Mouse (Mus musculus) G1E (cell line): ENCODE measurements around the gene 1700020D05Rik. TPM values are rescaled to one million over a fixed set of nuclear protein-coding genes. Genes with fewer than 3 reads are reported as not detected.

Source experiments
- ATAC-seq: 2 replicates; pipeline ENCODE4 v1.8.0; 2016; ENCODE audit warnings: mild to moderate bottlenecking; ENCODE audit not compliant: insufficient number of reproducible peaks, poor library complexity, low FRiP score, severe bottlenecking; ENCODE audit errors: extremely low read depth
- DNase-seq: peaks from one replicate; pipeline ENCODE4 v3.0.0; 2012; ENCODE audit warnings: low spot score
- H3K27me3 ChIP-seq: 2 replicates; pipeline ENCODE4 v1.6.1; 2012; ENCODE audit warnings: mild to moderate bottlenecking, low read length, inconsistent platforms; ENCODE audit not compliant: insufficient read depth
- H3K36me3 ChIP-seq: replicated peaks from 2 replicates; pipeline ENCODE3; 2012; ENCODE audit warnings: mild to moderate bottlenecking, inconsistent platforms
- H3K4me1 ChIP-seq: 2 replicates; pipeline ENCODE4 v1.6.1; 2012; ENCODE audit warnings: low read depth, low read length, inconsistent platforms, mixed read lengths; ENCODE audit not compliant: insufficient read depth
- H3K4me3 ChIP-seq: 2 replicates; pipeline ENCODE4 v1.5.1; 2012; ENCODE audit warnings: low read depth, mild to moderate bottlenecking, inconsistent platforms, low read length, moderate library complexity, mixed read lengths
- H3K9me3 ChIP-seq: replicated peaks from 2 replicates; pipeline ENCODE4 v1.6.1; 2012; ENCODE audit warnings: inconsistent platforms
- CTCF ChIP-seq: IDR thresholded peaks from 2 replicates; pipeline ENCODE4 v1.5.1; 2012; ENCODE audit warnings: low read depth, low read length, inconsistent platforms, mixed read lengths
- GATA1 ChIP-seq: IDR thresholded peaks from 2 replicates; pipeline ENCODE4 v1.6.1; 2012; ENCODE audit warnings: borderline replicate concordance, low read length, inconsistent platforms, mixed read lengths
- GATA2 ChIP-seq: IDR thresholded peaks from 2 replicates; pipeline ENCODE4 v1.6.1; 2012; ENCODE audit warnings: low read depth, low read length, inconsistent platforms, borderline replicate concordance
- POLR2AphosphoS5 ChIP-seq: IDR thresholded peaks from 2 replicates; pipeline ENCODE4 v1.6.1; 2012; ENCODE audit warnings: low read depth, low read length, inconsistent platforms; ENCODE audit not compliant: insufficient replicate concordance
- TAL1 ChIP-seq: conservative IDR thresholded peaks from 2 replicates; pipeline ENCODE4 v1.6.1; 2012; ENCODE audit warnings: low read depth, low read length, inconsistent platforms, mixed read lengths
- polyA plus RNA-seq: library from polyadenylated mRNA; stranded (reverse); fragments of >175 nt; gene quantifications from 2 replicates; pipeline ENCODE4 v1.2.3, GENCODE M21; 2012
- total RNA-seq, 2 experiments: library from RNA; stranded (forward) in 1 of 2; stranded (reverse) in 1 of 2; fragments of 200-1000 nt in 1 of 2; fragments of >200 nt in 1 of 2; fragmentation: Nextera tagmentation in 1 of 2; gene quantifications; 2 replicates each; pipeline ENCODE4 v1.2.3; 2014 to 2017

1700020D05Rik gene
- total and polyA plus RNA-seq, 3 experiments = 0.36 to 4.0 (median 2.1) TPM

- Histone ChIP-seq H3K4me1 (peaks cover 61% of the 10 kb centered on the region), H3K36me3 (peaks cover 58% of the 10 kb centered on the region), H3K9me3 (no peaks in the 10 kb centered on the region), H3K27me3 (no peaks in the 10 kb centered on the region), H3K4me3 (peak overlapping the region; percentile 20; the same call in 1 of the 2 replicates)
- ATAC-seq = no peak
- TF ChIP-seq CTCF = no peak
- TF ChIP-seq GATA2 = no peak
- TF ChIP-seq GATA1 = no peak
- TF ChIP-seq TAL1 = no peak
- TF ChIP-seq POLR2AphosphoS5 = no peak
- no peak for DNase-seq
Observed at GRCm38 (mm10) chr19:5455037-5455436, 48.5 kb downstream of the 1700020D05Rik start.

Other genes starting within 250 kb of the 1700020D05Rik start
Only the 20 nearest of the 31 such genes appear.
- gene Cst6, start 154.2 kb downstream of the 1700020D05Rik start, total RNA-seq (2014; fragmentation: Nextera tagmentation) = not detected in 2 replicates
- gene Cst6, start 154.2 kb downstream of the 1700020D05Rik start, total RNA-seq (2017) = 0.05 and 0.06 TPM in 2 replicates
- gene Cst6, start 154.2 kb downstream of the 1700020D05Rik start, polyA plus RNA-seq = not detected in 2 replicates
- 38.5 and 40.9 TPM in 2 replicates for gene Eif1ad, start 137.0 kb downstream of the 1700020D05Rik start, total RNA-seq (2014; fragmentation: Nextera tagmentation)
- gene Eif1ad, start 137.0 kb downstream of the 1700020D05Rik start, total RNA-seq (2017) = 55.0 and 58.4 TPM in 2 replicates
- 96.0 and 100 TPM in 2 replicates for gene Eif1ad, start 137.0 kb downstream of the 1700020D05Rik start, polyA plus RNA-seq
- gene Banf1, start 136.6 kb downstream of the 1700020D05Rik start, total RNA-seq (2014; fragmentation: Nextera tagmentation) = 329 and 422 TPM in 2 replicates
- gene Banf1, start 136.6 kb downstream of the 1700020D05Rik start, total RNA-seq (2017) = 35.1 and 42.1 TPM in 2 replicates
- gene Banf1, start 136.6 kb downstream of the 1700020D05Rik start, polyA plus RNA-seq = 210 and 227 TPM in 2 replicates
- 39.6 and 40.5 TPM in 2 replicates for gene Sart1, start 115.1 kb downstream of the 1700020D05Rik start, total RNA-seq (2014; fragmentation: Nextera tagmentation)
- gene Sart1, start 115.1 kb downstream of the 1700020D05Rik start, total RNA-seq (2017) = 68.7 and 75.5 TPM in 2 replicates
- 183 and 195 TPM in 2 replicates for gene Sart1, start 115.1 kb downstream of the 1700020D05Rik start, polyA plus RNA-seq
- gene Tsga10ip, start 101.3 kb downstream of the 1700020D05Rik start, total RNA-seq (2014; fragmentation: Nextera tagmentation) = 1.3 TPM in 1 of 2 replicates, not detected in the other
- gene Tsga10ip, start 101.3 kb downstream of the 1700020D05Rik start, total RNA-seq (2017) = 0.11 TPM in 1 of 2 replicates, not detected in the other
- 0.74 and 1.5 TPM in 2 replicates for gene Tsga10ip, start 101.3 kb downstream of the 1700020D05Rik start, polyA plus RNA-seq
- gene Drap1, start 78.8 kb downstream of the 1700020D05Rik start, total RNA-seq (2014; fragmentation: Nextera tagmentation) = 44.6 and 46.0 TPM in 2 replicates
- gene Drap1, start 78.8 kb downstream of the 1700020D05Rik start, total RNA-seq (2017) = 81.5 and 87.0 TPM in 2 replicates
- gene Drap1, start 78.8 kb downstream of the 1700020D05Rik start, polyA plus RNA-seq = 305 and 329 TPM in 2 replicates
- gene AI837181, start 78.6 kb downstream of the 1700020D05Rik start, total RNA-seq (2014; fragmentation: Nextera tagmentation) = 29.8 and 30.5 TPM in 2 replicates
- gene AI837181, start 78.6 kb downstream of the 1700020D05Rik start, total RNA-seq (2017) = 10.2 and 10.5 TPM in 2 replicates
- gene AI837181, start 78.6 kb downstream of the 1700020D05Rik start, polyA plus RNA-seq = 59.5 and 68.5 TPM in 2 replicates
- 0.90 and 3.0 TPM in 2 replicates for gene Fosl1, start 56.2 kb downstream of the 1700020D05Rik start, total RNA-seq (2014; fragmentation: Nextera tagmentation)
- gene Fosl1, start 56.2 kb downstream of the 1700020D05Rik start, total RNA-seq (2017) = 1.9 and 2.3 TPM in 2 replicates
- 3.4 and 3.6 TPM in 2 replicates for gene Fosl1, start 56.2 kb downstream of the 1700020D05Rik start, polyA plus RNA-seq
- gene Ccdc85b, start 45.9 kb downstream of the 1700020D05Rik start, total RNA-seq (2014; fragmentation: Nextera tagmentation) = 1.9 and 3.3 TPM in 2 replicates
- gene Ccdc85b, start 45.9 kb downstream of the 1700020D05Rik start, total RNA-seq (2017) = 3.0 and 4.1 TPM in 2 replicates
- 13.1 and 16.9 TPM in 2 replicates for gene Ccdc85b, start 45.9 kb downstream of the 1700020D05Rik start, polyA plus RNA-seq
- gene Fibp, start 43.2 kb downstream of the 1700020D05Rik start, total RNA-seq (2014; fragmentation: Nextera tagmentation) = 50.8 and 53.9 TPM in 2 replicates
- 71.8 and 104 TPM in 2 replicates for gene Fibp, start 43.2 kb downstream of the 1700020D05Rik start, total RNA-seq (2017)
- 42.8 and 162 TPM in 2 replicates for gene Fibp, start 43.2 kb downstream of the 1700020D05Rik start, polyA plus RNA-seq
- not detected in 2 replicates for gene Ctsw, start 35.3 kb downstream of the 1700020D05Rik start, total RNA-seq (2014; fragmentation: Nextera tagmentation)
- not detected in 2 replicates for gene Ctsw, start 35.3 kb downstream of the 1700020D05Rik start, total RNA-seq (2017)
- gene Ctsw, start 35.3 kb downstream of the 1700020D05Rik start, polyA plus RNA-seq = not detected in 2 replicates
- 4.1 and 6.7 TPM in 2 replicates for gene Efemp2, start 29.8 kb downstream of the 1700020D05Rik start, total RNA-seq (2014; fragmentation: Nextera tagmentation)
- 4.6 and 6.6 TPM in 2 replicates for gene Efemp2, start 29.8 kb downstream of the 1700020D05Rik start, total RNA-seq (2017)
- 3.0 and 3.1 TPM in 2 replicates for gene Efemp2, start 29.8 kb downstream of the 1700020D05Rik start, polyA plus RNA-seq
- gene Mus81, start 15.4 kb downstream of the 1700020D05Rik start, total RNA-seq (2014; fragmentation: Nextera tagmentation) = 16.8 and 38.0 TPM in 2 replicates
- 16.0 and 22.9 TPM in 2 replicates for gene Mus81, start 15.4 kb downstream of the 1700020D05Rik start, total RNA-seq (2017)
- 17.1 and 19.5 TPM in 2 replicates for gene Mus81, start 15.4 kb downstream of the 1700020D05Rik start, polyA plus RNA-seq
- gene Cfl1, start 13.3 kb downstream of the 1700020D05Rik start, total RNA-seq (2014; fragmentation: Nextera tagmentation) = 1,228 and 1,288 TPM in 2 replicates
- gene Cfl1, start 13.3 kb downstream of the 1700020D05Rik start, total RNA-seq (2017) = 1,086 and 1,192 TPM in 2 replicates
- 853 and 1,308 TPM in 2 replicates for gene Cfl1, start 13.3 kb downstream of the 1700020D05Rik start, polyA plus RNA-seq
- gene Snx32, start 6.8 kb upstream of the 1700020D05Rik start, total RNA-seq (2014; fragmentation: Nextera tagmentation) = 9.8 and 12.6 TPM in 2 replicates
- 12.0 and 13.3 TPM in 2 replicates for gene Snx32, start 6.8 kb upstream of the 1700020D05Rik start, total RNA-seq (2017)
- gene Snx32, start 6.8 kb upstream of the 1700020D05Rik start, polyA plus RNA-seq = 1.6 and 2.0 TPM in 2 replicates
- gene Ovol1, start 56.9 kb upstream of the 1700020D05Rik start, total RNA-seq (2014; fragmentation: Nextera tagmentation) = not detected in 2 replicates
- 0.05 and 0.06 TPM in 2 replicates for gene Ovol1, start 56.9 kb upstream of the 1700020D05Rik start, total RNA-seq (2017)
- gene Ovol1, start 56.9 kb upstream of the 1700020D05Rik start, polyA plus RNA-seq = not detected in 2 replicates
- 8.5 and 11.0 TPM in 2 replicates for gene Ap5b1, start 64.2 kb upstream of the 1700020D05Rik start, total RNA-seq (2014; fragmentation: Nextera tagmentation)
- 5.5 and 6.5 TPM in 2 replicates for gene Ap5b1, start 64.2 kb upstream of the 1700020D05Rik start, total RNA-seq (2017)
- 15.5 and 16.4 TPM in 2 replicates for gene Ap5b1, start 64.2 kb upstream of the 1700020D05Rik start, polyA plus RNA-seq
- gene Rnaseh2c, start 98.1 kb upstream of the 1700020D05Rik start, total RNA-seq (2014; fragmentation: Nextera tagmentation) = 19.7 and 30.8 TPM in 2 replicates
- 75.5 and 103 TPM in 2 replicates for gene Rnaseh2c, start 98.1 kb upstream of the 1700020D05Rik start, total RNA-seq (2017)
- gene Rnaseh2c, start 98.1 kb upstream of the 1700020D05Rik start, polyA plus RNA-seq = 277 and 315 TPM in 2 replicates
- 40.1 and 43.0 TPM in 2 replicates for gene Kat5, start 106.5 kb upstream of the 1700020D05Rik start, total RNA-seq (2014; fragmentation: Nextera tagmentation)
- gene Kat5, start 106.5 kb upstream of the 1700020D05Rik start, total RNA-seq (2017) = 100 and 106 TPM in 2 replicates
- 81.9 and 86.0 TPM in 2 replicates for gene Kat5, start 106.5 kb upstream of the 1700020D05Rik start, polyA plus RNA-seq
- gene Rela, start 133.7 kb upstream of the 1700020D05Rik start, total RNA-seq (2014; fragmentation: Nextera tagmentation) = 43.2 and 60.7 TPM in 2 replicates
- gene Rela, start 133.7 kb upstream of the 1700020D05Rik start, total RNA-seq (2017) = 33.0 and 37.9 TPM in 2 replicates
- gene Rela, start 133.7 kb upstream of the 1700020D05Rik start, polyA plus RNA-seq = 77.0 and 108 TPM in 2 replicates